Mouse (Mus musculus): Measurements from ENCODE around the gene Mtcl1.

- TF ChIP-seq CTCF (IDR thresholded peaks at IDR 0.05; ENCODE audit: borderline replicate concordance, control insufficient read depth, extremely low read depth, insufficient read depth, low read length, poor library complexity), result no peak
- no peak for TF ChIP-seq POLR2A (IDR thresholded peaks at IDR 0.05; ENCODE audit: control insufficient read depth, extremely low read depth, insufficient read depth, low read length, poor library complexity)
These were observed 49.0 kb upstream of the Mtcl1 start for GRCm38 (mm10) chr17:66498598-66498997.
